ENCODE assay signal across 8 mouse cellular contexts in the genomic region with DNA sequence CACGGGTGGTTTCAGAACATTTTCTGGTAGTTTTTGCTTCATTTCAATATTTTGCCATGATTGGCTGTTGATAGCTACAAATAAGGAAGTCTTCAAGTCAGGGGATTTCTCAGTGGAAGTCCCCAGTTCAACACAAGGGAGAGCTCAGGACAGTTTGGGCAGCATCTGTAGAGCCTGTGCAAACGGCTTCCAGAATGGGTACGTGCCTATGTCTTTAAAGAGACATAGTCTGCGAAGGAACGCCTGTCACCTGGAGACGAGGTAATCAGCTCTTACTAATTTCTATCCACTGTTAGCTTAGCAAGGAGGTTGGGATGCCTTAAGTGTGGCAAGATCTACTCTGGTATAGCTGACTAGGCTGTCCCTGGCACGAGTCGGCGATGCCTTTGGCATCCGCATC. TPM values are rescaled to one million over a fixed set of nuclear protein-coding genes. Genes with fewer than 3 reads are reported as not detected.
DNase-seq lines count a peak whose midpoint lies in the region; ATAC-seq and TF ChIP-seq lines count a peak whose summit lies in the region.

A gene (plus strand): TSS at position 153 of the 400 bp plus-strand sequence.

- intact Hi-C loops in gastrocnemius, postnatal 36 days (cut with DNase I): no loop called here

- peak within 1 kb of the TSS; percentile 2 for H3K4me3 ChIP-seq in megakaryocyte, embryonic 14.5 days (replicated peaks)
- H3K4me3 ChIP-seq in stomach, postnatal 0 days (ENCODE audit: low read depth, low read length): no peak within 1 kb of the TSS

- H3K27me3 ChIP-seq in megakaryocyte, embryonic 14.5 days (replicated peaks): no peaks in the 10 kb centered on the region
- no peaks in the 10 kb centered on the region for H3K27me3 ChIP-seq in stomach, postnatal 0 days (ENCODE audit: control insufficient read depth, insufficient read depth, low read length)

- no peak within 1 kb of the TSS for H3K4me2 ChIP-seq in stomach, postnatal 0 days (replicated peaks; ENCODE audit: low read depth)

- no peak for DNase-seq in frontal cortex, adult 2 months (ENCODE audit: extremely low spot score in 1 of 2, low spot score in 1 of 2)
- peak in 1 of 2 experiments; percentile 10 for DNase-seq in adrenal gland, postnatal 36 days
- no peak for DNase-seq in gastrocnemius, postnatal 36 days
- peak; percentile 91 for DNase-seq in induced T-regulatory cell, adult 2 months (ENCODE audit: low read depth)
- no peak for DNase-seq in stomach, postnatal 0 days (ENCODE audit: low spot score)
- no peak for DNase-seq in urinary bladder, adult 18-20 months (ENCODE audit: low spot score in 2 of 2)

- no peak within 1 kb of the TSS for H3K27ac ChIP-seq in stomach, postnatal 0 days (replicated peaks)

- H3K36me3 ChIP-seq in megakaryocyte, embryonic 14.5 days (replicated peaks; ENCODE audit: low read length): no peaks in the 10 kb centered on the region
- H3K36me3 ChIP-seq in stomach, postnatal 0 days (ENCODE audit: control insufficient read depth, insufficient read depth, low read length): no peaks in the 10 kb centered on the region

- peaks cover 3% of the 10 kb centered on the region for H3K4me1 ChIP-seq in megakaryocyte, embryonic 14.5 days
- H3K4me1 ChIP-seq in stomach, postnatal 0 days (replicated peaks; ENCODE audit: control insufficient read depth, insufficient read depth): no peaks in the 10 kb centered on the region

- no peak for ATAC-seq in frontal cortex, adult (ENCODE audit: low TSS enrichment)
- no peak for ATAC-seq in stomach, postnatal 0 days (ENCODE audit: low FRiP score, low TSS enrichment)

- no peak for TF ChIP-seq CTCF in stomach, postnatal 0 days (IDR thresholded peaks at IDR 0.05; ENCODE audit: low read depth)

- 83% methylated on average over 10 of the region's 10 CpGs for WGBS in stomach, postnatal 0 days

- no peaks in the 10 kb centered on the region for H3K9me3 ChIP-seq in megakaryocyte, embryonic 14.5 days
- no peaks in the 10 kb centered on the region for H3K9me3 ChIP-seq in stomach, postnatal 0 days (ENCODE audit: control insufficient read depth, low read length)

- TF ChIP-seq EP300 in stomach, postnatal 0 days (optimal IDR thresholded peaks at IDR 0.05): no peak

- no peak within 1 kb of the TSS for H3K9ac ChIP-seq in stomach, postnatal 0 days (ENCODE audit: low read length)

RNA-seq across cellular contexts. Expression of the gene that starts here (rescaled TPM):
- 37.3 and 46.1 TPM in 2 replicates for polyA plus RNA-seq in frontal cortex, adult 2 months (2012; rRNA removed)
- total RNA-seq in adrenal gland, postnatal 36 days (2021): 10 to 100 TPM; 34.9 to 47.6 TPM
- 10 to 100 TPM; 12.8 to 19.3 TPM for total RNA-seq in gastrocnemius, postnatal 36 days (2021)
- 3.0 TPM in 1 of 2 replicates, not detected in the other for polyA plus RNA-seq in megakaryocyte, embryonic 14.5 days (2012; ENCODE audit: insufficient read depth, low replicate concordance)
- polyA plus RNA-seq in stomach, postnatal 0 days (2015; fragmentation: Nextera tagmentation; extraction: Ambion mirVana): 20.7 and 21.9 TPM in 2 replicates
